Mouse (Mus musculus) kidney, adult 18-20 months (tissue): ENCODE measurements around the gene Pde8a.

Experiments used
- DNase-seq: peaks from one replicate; pipeline ENCODE4 v3.0.0; 2021

Gene Pde8a

DNA sequence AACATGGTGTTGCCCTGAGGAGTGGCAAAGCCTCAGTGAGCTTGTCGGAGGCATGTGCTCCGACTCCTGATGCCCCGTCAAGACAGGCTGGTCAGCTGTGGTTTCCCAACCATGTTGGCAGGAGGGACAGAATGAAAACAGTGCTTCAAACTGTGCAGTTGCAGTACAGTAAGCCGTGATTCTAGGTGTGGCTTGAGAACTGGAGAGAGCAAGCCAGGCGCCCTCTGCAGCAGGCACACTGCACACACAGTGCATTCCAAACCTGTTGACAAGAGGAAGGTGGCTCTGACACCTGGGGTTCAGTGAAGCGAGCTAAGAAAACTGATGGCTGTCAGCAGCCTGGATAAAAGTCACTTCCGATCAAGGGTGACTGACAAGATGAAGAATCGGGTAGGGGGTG, 73.5 kb downstream of the Pde8a start:
- peak; percentile 43 for DNase-seq

GRCm38 (mm10) chr7:81295169-81295568, 81.8 kb downstream of the Pde8a start:
- no peak for DNase-seq

DNA sequence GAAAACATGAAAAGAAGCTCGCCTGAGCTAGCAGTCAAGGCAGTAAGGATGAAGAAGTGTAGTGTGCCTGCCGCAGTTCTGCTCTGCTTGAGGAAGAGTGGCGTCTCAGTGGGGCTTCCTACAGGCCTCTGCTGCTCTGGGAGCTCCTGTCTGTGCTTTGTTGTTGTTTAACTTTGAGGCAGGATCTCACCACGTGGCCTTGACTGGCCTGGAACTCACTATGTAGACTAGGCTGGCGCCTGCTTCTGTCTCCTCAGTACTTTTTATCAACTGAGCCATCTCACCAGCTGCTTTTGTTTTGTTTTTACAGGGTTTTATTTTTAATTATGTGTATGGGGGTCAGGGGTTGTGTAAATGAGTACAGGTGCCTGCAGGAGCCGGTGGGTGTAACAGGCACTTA, 84.8 kb downstream of the Pde8a start:
- DNase-seq = no peak

DNA sequence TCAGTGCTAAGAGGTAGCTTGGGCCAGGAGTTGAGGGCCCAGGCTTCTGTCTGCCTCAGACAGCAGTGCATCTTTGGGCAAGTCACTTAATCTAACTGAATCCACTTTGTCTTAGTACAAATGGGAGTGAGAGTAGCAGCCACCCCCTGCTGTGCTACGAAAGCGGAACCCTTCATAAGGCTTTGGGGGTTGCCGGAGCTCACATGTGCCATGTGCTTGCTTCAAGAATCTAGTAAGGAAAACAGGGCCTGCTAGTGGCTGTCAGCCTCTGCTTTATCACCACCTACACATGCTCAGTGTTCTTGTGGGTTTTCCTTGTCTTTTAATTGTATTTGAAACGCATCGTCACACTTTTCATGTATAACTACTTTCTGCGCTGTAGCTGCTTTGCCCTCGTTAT, 87.9 kb downstream of the Pde8a start:
- DNase-seq = no peak

GRCm38 (mm10) chr7:81303682-81304081, 90.3 kb downstream of the Pde8a start:
- peak; percentile 62 for DNase-seq

DNA sequence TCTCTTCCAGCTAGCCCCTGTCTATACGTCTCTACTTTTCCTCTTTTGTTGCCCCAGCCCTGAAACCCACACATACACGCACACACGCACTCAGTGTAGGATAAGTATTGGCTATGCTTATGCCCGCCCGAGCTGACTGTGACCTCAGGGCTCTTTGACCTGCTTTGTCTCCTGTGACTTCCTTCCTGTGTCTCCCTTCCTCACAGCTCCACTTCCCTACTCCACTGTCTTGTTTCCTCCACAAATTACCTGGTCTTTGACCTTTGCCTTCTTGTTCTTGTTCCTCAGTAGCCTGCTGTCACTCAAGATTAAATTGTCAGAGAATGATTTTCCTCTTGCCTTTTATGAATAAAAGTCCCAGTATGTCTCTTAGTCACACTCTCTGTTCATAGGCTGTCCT, 90.7 kb downstream of the Pde8a start:
- DNase-seq = no peak

GRCm38 (mm10) chr7:81304675-81305074, 91.3 kb downstream of the Pde8a start:
- DNase-seq = no peak

- DNase-seq = no peak
These were observed 94.3 kb downstream of the Pde8a start for GRCm38 (mm10) chr7:81307735-81308134.

DNA sequence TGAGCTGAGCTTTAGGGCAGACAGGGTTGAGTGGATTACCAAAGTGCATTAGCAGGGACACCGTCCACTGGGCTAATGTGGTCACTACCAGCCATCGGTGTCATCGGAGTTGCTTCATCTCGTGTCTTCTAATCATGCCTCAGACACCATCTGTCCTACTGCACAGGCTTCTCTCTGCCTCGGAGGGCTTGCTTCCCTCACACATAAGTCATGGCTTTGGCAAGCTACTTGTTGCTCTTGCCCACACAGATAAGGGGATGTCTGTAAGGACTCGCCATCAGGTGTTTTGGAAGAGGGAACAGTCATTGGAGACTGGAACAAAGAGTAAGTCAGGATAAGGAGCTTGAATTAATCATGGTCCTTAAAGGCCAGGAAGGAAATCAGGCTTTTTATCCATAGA, 95.9 kb downstream of the Pde8a start:
- DNase-seq = no peak

- DNase-seq = no peak
These were observed 97.7 kb downstream of the Pde8a start for GRCm38 (mm10) chr7:81311130-81311529.

DNA sequence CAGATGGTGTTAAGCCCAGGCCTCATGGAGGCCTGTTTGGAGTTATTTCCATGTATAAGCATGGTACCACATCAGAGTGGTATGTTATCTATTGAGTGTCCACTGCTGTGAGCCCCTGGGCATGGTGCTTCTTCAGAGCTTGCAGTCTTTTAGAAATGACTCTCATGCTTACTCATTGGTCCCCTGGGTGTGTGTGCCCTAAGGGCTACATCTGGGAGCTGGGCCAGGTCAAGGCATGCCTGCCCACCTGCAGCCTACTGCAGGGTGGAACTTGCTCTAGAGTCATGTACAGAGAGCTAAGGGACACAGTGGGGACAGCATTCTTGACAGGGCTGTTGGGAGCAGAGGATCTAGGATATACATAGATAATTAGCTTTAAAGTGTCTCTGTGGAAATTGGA, 98.2 kb downstream of the Pde8a start:
- DNase-seq = no peak

DNA sequence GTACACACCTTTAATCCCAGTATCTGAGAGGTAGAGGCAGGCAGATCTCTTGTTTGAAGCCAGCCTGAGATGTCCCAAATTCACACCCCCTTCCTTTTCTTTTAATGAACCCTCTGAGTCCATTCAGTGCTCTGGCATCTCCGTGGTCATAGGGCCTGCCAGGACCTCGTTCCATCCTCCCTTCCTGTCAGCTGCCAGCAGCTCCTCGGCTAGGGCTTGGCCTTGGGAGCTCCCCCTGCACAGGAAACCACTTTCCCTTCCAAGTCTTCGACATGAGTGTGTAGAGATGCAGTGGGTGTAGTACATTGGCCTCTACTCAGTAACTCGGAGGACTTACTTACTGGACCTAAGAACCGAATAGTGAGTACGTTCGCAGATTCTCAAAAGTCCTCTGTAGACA, 102.2 kb downstream of the Pde8a start:
- no peak for DNase-seq

- DNase-seq = no peak
These were observed 106.4 kb downstream of the Pde8a start for GRCm38 (mm10) chr7:81319749-81320148.

DNA sequence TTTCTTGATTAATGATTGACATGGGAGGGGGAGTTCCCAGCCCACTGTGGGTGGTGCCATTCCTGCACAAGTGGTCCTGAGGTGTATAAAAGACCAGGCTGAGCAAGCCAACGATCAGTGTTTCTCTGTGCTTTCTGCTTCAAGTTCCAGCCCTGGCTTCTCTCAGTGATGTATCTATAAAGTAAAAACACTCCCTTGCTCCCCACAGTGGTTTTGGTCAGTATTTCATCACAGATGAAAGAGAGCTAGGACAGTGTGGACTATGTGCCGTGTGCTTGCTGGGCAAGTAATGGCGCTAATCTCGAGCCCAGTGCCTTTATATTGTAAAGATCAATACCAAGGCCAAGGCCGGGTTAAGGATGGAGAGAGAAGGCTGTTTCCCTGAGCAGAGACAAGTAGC, 108.4 kb downstream of the Pde8a start:
- DNase-seq = no peak

GRCm38 (mm10) chr7:81326043-81326442, 112.6 kb downstream of the Pde8a start:
- DNase-seq = no peak

- DNase-seq = no peak
These were observed 113.5 kb downstream of the Pde8a start for GRCm38 (mm10) chr7:81326859-81327258.

- DNase-seq = no peak
These were observed 114.3 kb downstream of the Pde8a start for GRCm38 (mm10) chr7:81327661-81328060.

GRCm38 (mm10) chr7:81330767-81331166, 117.4 kb downstream of the Pde8a start:
- DNase-seq = no peak

- DNase-seq = no peak
These were observed 118.5 kb downstream of the Pde8a start for GRCm38 (mm10) chr7:81331851-81332250.

DNA sequence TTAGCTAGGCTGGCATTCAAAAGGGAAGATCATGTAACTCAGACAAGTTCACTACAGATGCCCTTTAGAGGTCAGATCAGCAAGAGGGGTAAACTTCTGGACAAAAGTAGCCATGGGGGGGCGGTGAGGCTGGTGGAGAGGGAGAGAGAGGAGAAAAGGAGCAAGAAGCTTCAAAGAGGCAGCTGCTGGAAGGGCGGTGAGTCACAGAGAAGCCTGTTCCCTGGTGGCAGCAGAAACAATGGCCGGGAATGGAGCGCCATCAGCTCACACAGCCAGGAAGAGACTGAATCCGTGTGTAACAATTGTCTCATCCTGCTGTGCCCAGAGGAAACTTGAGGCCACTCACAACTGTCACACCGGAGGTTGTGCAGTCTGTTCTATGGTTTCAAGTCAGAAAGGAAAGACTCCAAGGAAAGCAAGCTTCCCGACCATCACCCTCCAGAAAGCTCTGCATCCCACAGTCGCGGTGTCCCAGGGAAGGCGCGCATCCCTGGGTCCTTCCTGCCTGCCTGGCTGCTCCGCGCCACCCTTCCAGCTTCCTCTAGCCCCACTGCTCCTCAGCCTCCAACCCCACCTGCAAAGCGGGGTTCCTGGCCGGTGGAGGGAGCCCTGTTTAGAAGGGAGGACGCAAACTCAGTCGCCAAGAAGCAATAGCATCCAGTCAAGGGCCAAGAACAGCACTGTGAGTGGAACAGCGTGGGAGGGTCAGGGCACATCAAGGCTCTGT, 122.5 kb downstream of the Pde8a start:
- DNase-seq = no peak

DNA sequence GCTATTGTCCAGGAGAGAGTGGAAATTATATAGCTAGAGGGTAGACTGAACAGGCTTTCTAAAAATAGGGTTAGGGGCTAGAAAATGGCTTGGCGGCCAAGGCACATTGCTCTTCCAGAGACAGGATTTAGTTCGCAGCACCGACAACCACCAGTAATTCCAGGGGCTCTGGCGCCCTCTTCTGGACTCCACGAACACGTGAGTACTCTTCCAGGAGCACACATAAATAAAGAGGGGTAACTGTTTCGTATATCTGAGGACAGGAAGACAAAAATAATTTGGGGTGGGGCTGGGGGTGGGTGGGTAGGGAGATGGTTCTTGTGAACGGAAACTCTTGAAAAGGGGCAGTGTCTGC, 123.0 kb downstream of the Pde8a start:
- DNase-seq = peak; percentile 69

GRCm38 (mm10) chr7:81337785-81338521, 124.6 kb downstream of the Pde8a start:
- DNase-seq = no peak

DNA sequence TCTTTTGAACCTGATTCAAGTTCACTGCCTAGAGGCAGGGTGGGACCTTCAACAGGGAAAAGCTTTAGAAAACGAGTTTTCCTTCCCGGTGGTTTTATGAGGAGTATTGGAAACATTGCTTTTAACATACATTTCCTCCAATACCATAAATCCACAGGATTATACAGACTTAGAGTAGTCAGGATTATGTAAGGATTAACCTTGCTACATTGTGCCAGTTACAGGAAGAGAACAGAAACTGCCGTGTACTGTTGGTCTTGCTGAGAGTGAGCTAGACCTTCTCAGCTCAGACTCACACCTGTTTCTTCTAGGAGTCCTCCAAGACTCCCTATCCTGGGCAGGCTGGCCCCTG, 125.1 kb downstream of the Pde8a start:
- no peak for DNase-seq

DNA sequence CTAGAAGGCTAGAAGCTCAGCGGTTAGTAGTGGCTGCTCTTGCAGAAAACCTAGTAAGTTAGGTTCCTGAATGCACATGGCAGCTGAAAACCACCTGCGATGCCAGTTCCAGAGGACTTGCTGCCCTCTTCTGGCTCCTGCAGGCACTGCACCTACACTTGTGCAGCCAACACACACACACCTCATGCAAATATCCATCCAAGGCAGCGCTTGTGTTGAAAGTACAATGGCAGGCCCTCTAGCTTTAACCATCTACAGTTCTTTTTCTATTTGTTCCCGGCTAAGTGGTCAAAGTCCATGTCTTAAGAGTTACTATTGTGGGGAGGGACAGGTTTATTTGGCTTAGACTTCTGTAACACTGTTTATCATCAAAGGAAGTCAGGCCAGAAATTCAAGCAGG, 126.4 kb downstream of the Pde8a start:
- DNase-seq = peak; percentile 69

GRCm38 (mm10) chr7:81341563-81341962, 128.2 kb downstream of the Pde8a start:
- DNase-seq = no peak
